10 mouse cellular contexts compared by ENCODE assay signal in genomic region chr8:11999736-12000458, GRCm38 (mm10).
DNase-seq lines count a peak whose midpoint lies in the region; ATAC-seq and TF ChIP-seq lines count a peak whose summit lies in the region.
"Had no signal": no experiment of that assay in that cellular context is flagged by ENCODE, and none has a peak within 500 bp of the region (broad histone marks: within the 10 kb centered on the region; RNA-seq: fewer than 3 reads in every experiment).

No protein-coding gene starts in this region.

- peaks cover 16% of the 10 kb centered on the region; the same call in 1 of the 2 replicates for H3K4me1 ChIP-seq in E14TG2a.4 (replicated peaks; ENCODE audit: low read depth, low read length)
- peaks cover 25% of the 10 kb centered on the region for H3K4me1 ChIP-seq in midbrain, embryonic 10.5 days
- H3K4me1 ChIP-seq: heart, embryonic 13.5 days; stomach, embryonic 15.5 days had no signal

- CTCF ChIA-PET in Patski (lab: Charles Lee): interaction anchor here (0.7 to 2.5 kb wide), 7 partner anchors 11 to 606 kb away, joined by 3 to 11 read pairs (median 5); no protein-coding TSS in a partner anchor

- peak; percentile 38 for ATAC-seq in Patski
- peak; percentile 58; the same call in 1 of the 2 replicates for ATAC-seq in common myeloid progenitor, adult 5-6 weeks (replicated peaks; ENCODE audit: low read depth, poor library complexity, severe bottlenecking)

- H3K4me3 ChIP-seq in E14TG2a.4 (replicated peaks; ENCODE audit: low read length): no peak overlapping the region
- H3K4me3 ChIP-seq in midbrain, embryonic 10.5 days: no peak overlapping the region
- H3K4me3 ChIP-seq: heart, embryonic 13.5 days; stomach, embryonic 15.5 days had no signal

- H3K27me3 ChIP-seq in E14TG2a.4 (ENCODE audit: insufficient read depth, low read length): peaks cover 39% of the 10 kb centered on the region
- H3K27me3 ChIP-seq in Patski: peaks cover 20% of the 10 kb centered on the region
- peaks cover 87% of the 10 kb centered on the region for H3K27me3 ChIP-seq in midbrain, embryonic 10.5 days (ENCODE audit: low read depth, poor library complexity, severe bottlenecking)

- H3K9me3 ChIP-seq in E14TG2a.4 (ENCODE audit: low read length): no peaks in the 10 kb centered on the region
- no peaks in the 10 kb centered on the region for H3K9me3 ChIP-seq in midbrain, embryonic 10.5 days (replicated peaks)
- H3K9me3 ChIP-seq: heart, embryonic 13.5 days; stomach, embryonic 15.5 days had no signal

- no peaks in the 10 kb centered on the region for H3K36me3 ChIP-seq in E14TG2a.4 (ENCODE audit: insufficient read depth, low read length)
- no peaks in the 10 kb centered on the region for H3K36me3 ChIP-seq in midbrain, embryonic 10.5 days
- H3K36me3 ChIP-seq: heart, embryonic 13.5 days; stomach, embryonic 15.5 days had no signal

- in situ Hi-C loops in Patski (cut with MboI; ENCODE audit: low pct_unique_long_range_greater_than_20kb): loop anchor here (5.0 kb wide), 1 partner anchor 562 kb away; no protein-coding TSS in a partner anchor

- POLR2A ChIA-PET in Patski (lab: Charles Lee): no interaction called here

- no peak overlapping the region for H3K27ac ChIP-seq in midbrain, embryonic 10.5 days (replicated peaks)
- H3K27ac ChIP-seq: heart, embryonic 13.5 days; stomach, embryonic 15.5 days had no signal

- 33% methylated on average over 23 of the region's 23 CpGs for WGBS in midbrain, embryonic 10.5 days

- TF ChIP-seq CTCF in E14TG2a.4 (conservative IDR thresholded peaks at IDR 0.05; ENCODE audit: low read length) (peak; percentile 41), Patski (IDR thresholded peaks at IDR 0.05) (peak; percentile 82)

- no peak for DNase-seq in Patski (ENCODE audit: low read depth, low spot score)
- peak; percentile 77 for DNase-seq in heart, postnatal 4 days
- DNase-seq in layer of hippocampus, adult 9-11 months: peak; percentile 38
- DNase-seq in midbrain, embryonic 10.5 days (ENCODE audit: low spot score): peak; percentile 62
- peak; percentile 76 for DNase-seq in right cerebral cortex, postnatal 4 days
- DNase-seq in thymus, postnatal 25 days: no peak

Comparison
In these comparisons a context has a peak if more than half of its experiments do, and no peak if none do; other contexts are left out.
1. DNase-seq: peak in heart, postnatal 4 days (single experiment), layer of hippocampus, adult 9-11 months (single experiment), midbrain, embryonic 10.5 days (single experiment) and right cerebral cortex, postnatal 4 days (single experiment); none in Patski (single experiment) and thymus, postnatal 25 days (single experiment).